Mouse (Mus musculus): ENCODE results near the gene Calr. TPM values are rescaled to one million over a fixed set of nuclear protein-coding genes. Genes with fewer than 3 reads are reported as not detected.

Calr gene
- polyA plus RNA-seq, 1 experiment, result 385 TPM

DNA sequence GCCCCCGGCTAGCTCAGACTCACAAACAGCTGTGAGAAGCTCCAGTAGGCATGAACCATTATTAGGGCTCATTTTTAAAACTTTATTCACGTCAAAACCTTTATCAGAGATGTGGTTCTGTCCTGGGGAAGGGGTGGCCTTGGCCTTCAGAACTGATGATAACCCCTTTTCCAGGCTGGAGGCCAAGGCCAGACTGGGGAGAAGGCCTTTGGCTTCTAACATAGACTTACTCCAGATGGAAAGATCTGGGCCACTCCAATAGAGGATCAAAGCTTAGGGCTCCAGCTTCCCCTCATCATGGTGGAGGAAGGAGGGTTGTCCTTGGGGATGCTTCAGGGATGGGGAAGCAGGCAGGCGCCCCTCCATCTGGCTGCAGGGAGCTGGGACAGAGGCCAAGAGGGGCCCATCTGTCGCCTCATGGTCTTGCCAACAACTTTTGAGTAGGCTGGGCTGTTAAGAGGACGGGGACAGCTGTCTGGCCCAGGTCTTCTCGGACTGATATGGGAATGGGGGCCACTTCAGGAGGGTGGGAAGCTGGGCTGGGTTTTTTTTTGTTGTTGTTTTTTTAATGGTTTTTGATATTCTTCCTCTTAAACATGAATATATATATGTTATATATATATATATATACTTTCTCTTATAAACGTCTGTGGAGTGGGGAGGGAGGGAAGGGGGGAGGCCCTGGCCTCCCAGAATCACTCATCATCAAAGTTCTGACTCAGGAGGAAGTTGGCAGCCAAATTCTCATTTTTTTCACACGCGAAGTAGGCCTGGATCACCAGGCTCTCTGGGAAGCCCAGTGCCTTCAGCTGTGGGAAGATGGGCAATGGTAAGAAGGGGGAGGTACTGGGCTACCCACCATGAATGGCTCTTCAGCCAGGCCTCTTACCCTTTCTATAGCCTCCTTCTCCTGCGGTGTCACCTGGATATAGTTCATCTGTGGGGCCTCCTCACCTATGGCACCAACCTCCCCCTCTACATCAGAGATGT is 11.6 kb downstream of the Calr start:
- H3K4me3 ChIP-seq, result no peak overlapping the region
- no peak for TF ChIP-seq TCF12 (IDR thresholded peaks at IDR 0.05; ENCODE audit: insufficient read depth, poor library complexity, severe bottlenecking)
- TF ChIP-seq REST (IDR thresholded peaks at IDR 0.05; ENCODE audit: insufficient read depth, insufficient read length), result no peak
- TF ChIP-seq POLR2AphosphoS2 (IDR thresholded peaks at IDR 0.05; ENCODE audit: insufficient read length, low read depth), result peak; percentile 10
- peak in 2 of 3 experiments; percentile 69 to 78 for TF ChIP-seq MYOD1 (IDR thresholded peaks at IDR 0.05; ENCODE audit: control insufficient read depth in 1 of 3, insufficient read length in 2 of 3, low read depth in 2 of 3)
- peak; percentile 11 to 76 (median 47) for TF ChIP-seq MYOG (IDR thresholded peaks at IDR 0.05; ENCODE audit: control insufficient read depth in 1 of 3, insufficient read depth in 1 of 3, insufficient read length in 2 of 3, low read depth in 2 of 3)
- TF ChIP-seq TCF3 (IDR thresholded peaks at IDR 0.05; ENCODE audit: insufficient read length, low read depth), result no peak
- TF ChIP-seq CEBPB (IDR thresholded peaks at IDR 0.05; ENCODE audit: insufficient read depth, poor library complexity, severe bottlenecking), result no peak
- no peak for TF ChIP-seq USF1 (IDR thresholded peaks at IDR 0.05; ENCODE audit: low read depth)
- no peak for TF ChIP-seq MAX (IDR thresholded peaks at IDR 0.05; ENCODE audit: low read depth)
- H3K79me2 ChIP-seq (ENCODE audit: control insufficient read depth, insufficient read depth), result peaks cover 24% of the 10 kb centered on the region
- H3K36me3 ChIP-seq (ENCODE audit: control insufficient read depth, insufficient read depth), result peaks cover 32% of the 10 kb centered on the region
- H3K4me2 ChIP-seq (ENCODE audit: low read depth), result no peak overlapping the region
- H3ac ChIP-seq (ENCODE audit: control insufficient read depth, insufficient read length), result no peak overlapping the region
- no peaks in the 10 kb centered on the region for H3K27me3 ChIP-seq (ENCODE audit: control insufficient read depth, insufficient read depth, insufficient read length)

DNA sequence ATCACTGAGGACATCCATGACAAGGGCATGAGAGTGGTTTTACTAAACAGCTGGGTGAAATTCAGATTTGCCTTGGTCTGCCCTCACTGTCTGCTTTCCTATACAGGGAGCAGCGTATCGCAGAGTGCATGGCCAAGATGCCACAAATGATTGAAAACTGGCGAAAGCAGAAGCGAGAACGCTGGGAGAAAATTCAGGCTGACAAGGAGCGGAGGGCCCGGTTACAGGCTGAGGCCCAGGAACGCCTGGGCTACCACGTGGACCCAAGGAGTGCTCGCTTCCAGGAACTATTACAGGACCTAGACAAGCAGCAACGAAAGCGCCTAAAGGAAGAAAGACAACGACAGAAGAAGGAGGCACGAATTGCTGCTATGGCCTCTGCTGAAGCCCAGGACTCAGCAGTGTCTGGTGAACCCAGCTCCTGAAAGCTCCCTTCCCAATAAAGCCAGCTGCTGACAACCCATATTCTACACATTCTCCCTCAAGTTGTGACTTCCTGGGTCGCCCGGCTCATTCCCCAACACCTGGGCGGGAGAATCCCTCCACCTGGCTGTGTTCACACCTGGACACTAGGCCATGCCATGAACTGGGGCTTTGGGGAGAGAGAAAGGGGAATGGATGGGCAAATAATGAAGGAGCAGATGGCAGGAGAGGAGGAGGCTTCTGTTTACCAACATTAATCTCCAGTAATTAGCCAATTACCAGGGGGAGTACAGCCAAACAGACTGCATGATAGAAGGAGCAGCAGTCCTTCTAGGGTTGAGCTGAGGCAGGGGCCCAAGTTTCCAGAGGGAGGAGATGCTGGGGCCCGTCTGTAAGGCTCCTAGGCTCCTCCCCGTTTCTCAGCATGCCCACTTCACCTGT is 12.5 kb downstream of the Calr start:
- Histone ChIP-seq H3K79me2 (ENCODE audit: control insufficient read depth, insufficient read depth) (peaks cover 15% of the 10 kb centered on the region), H3K27me3 (ENCODE audit: control insufficient read depth, insufficient read depth, insufficient read length) (no peaks in the 10 kb centered on the region), H3K36me3 (ENCODE audit: control insufficient read depth, insufficient read depth) (peaks cover 32% of the 10 kb centered on the region), H3K4me3 (no peak overlapping the region), H3ac (ENCODE audit: control insufficient read depth, insufficient read length) (no peak overlapping the region), H3K4me2 (ENCODE audit: low read depth) (no peak overlapping the region)
- TF ChIP-seq POLR2A (IDR thresholded peaks at IDR 0.05; ENCODE audit: insufficient read length, low read depth), result no peak
- no peak for TF ChIP-seq MYOD1 (IDR thresholded peaks at IDR 0.05; ENCODE audit: control insufficient read depth in 1 of 3, insufficient read length in 2 of 3, low read depth in 2 of 3)

DNA sequence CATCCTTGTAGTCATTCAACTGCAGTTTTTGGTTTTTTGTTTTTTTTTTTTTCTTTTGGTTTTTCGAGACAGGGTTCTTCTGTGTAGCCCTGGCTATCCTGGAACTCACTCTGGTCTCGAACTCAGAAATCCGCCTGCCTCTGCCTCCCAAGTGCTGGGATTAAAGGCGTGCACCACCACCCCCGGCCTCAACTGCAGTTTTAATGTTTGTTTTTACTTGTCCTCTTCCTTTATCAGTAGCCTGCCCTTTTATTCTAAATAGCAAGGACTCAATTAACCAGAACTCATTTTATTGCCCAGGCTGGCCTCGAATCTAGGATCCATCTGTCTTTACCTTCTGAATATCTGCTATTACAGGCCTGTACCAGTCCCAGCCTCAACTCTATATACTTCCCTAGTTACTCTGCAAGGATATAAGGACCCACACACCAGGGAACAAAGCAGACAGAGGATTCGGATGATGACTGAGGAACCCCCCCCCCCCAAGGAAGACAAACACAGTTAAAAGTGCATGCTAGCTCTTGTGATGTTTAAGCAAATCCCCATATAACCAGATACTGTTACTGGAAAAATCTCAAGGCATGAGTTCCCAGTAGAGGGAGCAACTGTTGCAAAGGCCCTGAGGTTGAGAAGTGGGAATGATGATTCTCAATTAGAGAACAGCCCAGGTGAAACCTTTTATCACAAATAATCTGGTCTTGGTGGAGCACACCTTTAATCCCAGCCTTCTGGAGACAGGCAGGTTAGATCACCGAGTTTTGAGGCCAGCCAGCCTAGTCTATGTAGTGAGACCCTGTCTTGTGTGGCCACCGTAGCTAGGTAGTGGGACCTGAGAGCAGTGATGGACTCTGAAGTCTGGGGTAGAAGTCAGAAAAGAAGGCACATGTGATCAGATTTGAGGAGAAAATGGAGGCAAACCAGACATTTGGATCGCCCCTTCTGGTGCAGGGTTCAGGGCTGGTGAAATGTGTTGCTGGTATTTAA is 13.7 kb downstream of the Calr start:
- peaks cover 28% of the 10 kb centered on the region for H3K36me3 ChIP-seq (ENCODE audit: control insufficient read depth, insufficient read depth)
- H3K4me2 ChIP-seq (ENCODE audit: low read depth), result peak overlapping the region; percentile 68
- TF ChIP-seq E2F4 (IDR thresholded peaks at IDR 0.05; ENCODE audit: insufficient read depth), result no peak
- no peak for TF ChIP-seq USF1 (IDR thresholded peaks at IDR 0.05; ENCODE audit: low read depth)
- no peak for TF ChIP-seq MAX (IDR thresholded peaks at IDR 0.05; ENCODE audit: low read depth)
- TF ChIP-seq CEBPB (IDR thresholded peaks at IDR 0.05; ENCODE audit: insufficient read depth, poor library complexity, severe bottlenecking), result no peak
- no peak for TF ChIP-seq POLR2A (IDR thresholded peaks at IDR 0.05; ENCODE audit: insufficient read length, low read depth)
- no peak for TF ChIP-seq TCF12 (IDR thresholded peaks at IDR 0.05; ENCODE audit: insufficient read depth, poor library complexity, severe bottlenecking)
- no peak for TF ChIP-seq MYOD1 (IDR thresholded peaks at IDR 0.05; ENCODE audit: control insufficient read depth in 1 of 3, insufficient read length in 2 of 3, low read depth in 2 of 3)
- no peak for TF ChIP-seq TCF3 (IDR thresholded peaks at IDR 0.05; ENCODE audit: insufficient read length, low read depth)
- no peak for TF ChIP-seq REST (IDR thresholded peaks at IDR 0.05; ENCODE audit: insufficient read depth, insufficient read length)
- H3K79me2 ChIP-seq (ENCODE audit: control insufficient read depth, insufficient read depth), result peaks cover 9% of the 10 kb centered on the region
- peak overlapping the region; percentile 79 for H3K4me3 ChIP-seq
- no peaks in the 10 kb centered on the region for H3K27me3 ChIP-seq (ENCODE audit: control insufficient read depth, insufficient read depth, insufficient read length)
- peak overlapping the region; percentile 95 for H3ac ChIP-seq (ENCODE audit: control insufficient read depth, insufficient read length)

DNA sequence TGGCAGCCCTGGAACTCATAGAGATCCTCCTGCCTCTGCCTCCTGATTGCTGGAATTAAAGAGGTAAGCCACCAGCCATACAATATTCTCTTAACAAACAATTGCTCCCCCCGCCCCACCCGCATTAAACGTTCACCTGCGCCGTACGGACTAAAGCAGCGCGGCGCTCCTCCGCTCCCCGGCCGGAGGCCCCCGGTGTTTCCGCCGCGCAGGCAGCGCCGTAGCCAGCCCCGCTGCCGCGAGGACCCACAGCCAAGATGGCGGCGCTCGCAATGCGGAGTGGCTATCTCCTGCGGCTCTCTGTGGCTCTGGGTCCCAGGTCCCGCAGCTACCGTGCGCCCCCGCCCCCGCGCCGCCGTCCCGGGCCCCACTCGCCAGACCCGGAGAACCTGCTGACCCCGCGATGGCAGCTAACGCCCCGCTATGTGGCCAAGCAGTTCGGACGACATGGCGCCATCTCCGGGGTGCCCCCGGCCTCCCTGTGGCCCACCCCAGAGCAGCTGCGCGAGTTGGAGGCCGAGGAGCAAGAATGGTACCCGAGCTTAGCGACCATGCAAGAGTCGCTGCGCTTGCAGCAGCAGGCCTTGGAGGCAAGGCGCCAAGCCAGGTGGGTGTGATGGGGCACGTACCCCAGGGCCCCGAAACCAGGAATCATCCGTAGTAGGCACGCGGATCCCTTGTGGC is 14.6 kb downstream of the Calr start:
- H3K27me3 ChIP-seq (ENCODE audit: control insufficient read depth, insufficient read depth, insufficient read length), result no peaks in the 10 kb centered on the region
- H3K4me2 ChIP-seq (ENCODE audit: low read depth), result peak overlapping the region; percentile 68
- peaks cover 25% of the 10 kb centered on the region for H3K36me3 ChIP-seq (ENCODE audit: control insufficient read depth, insufficient read depth)
- TF ChIP-seq POLR2A (IDR thresholded peaks at IDR 0.05; ENCODE audit: insufficient read length, low read depth) (peak; percentile 76), USF1 (IDR thresholded peaks at IDR 0.05; ENCODE audit: low read depth) (no peak), TCF12 (IDR thresholded peaks at IDR 0.05; ENCODE audit: insufficient read depth, poor library complexity, severe bottlenecking) (no peak), MAX (IDR thresholded peaks at IDR 0.05; ENCODE audit: low read depth) (no peak), CEBPB (IDR thresholded peaks at IDR 0.05; ENCODE audit: insufficient read depth, poor library complexity, severe bottlenecking) (no peak), E2F4 (IDR thresholded peaks at IDR 0.05; ENCODE audit: insufficient read depth) (no peak), SRF (IDR thresholded peaks at IDR 0.05; ENCODE audit: control insufficient read depth, insufficient read length, low read depth) (no peak), TCF3 (IDR thresholded peaks at IDR 0.05; ENCODE audit: insufficient read length, low read depth) (no peak), MYOG (IDR thresholded peaks at IDR 0.05; ENCODE audit: control insufficient read depth in 1 of 3, insufficient read depth in 1 of 3, insufficient read length in 2 of 3, low read depth in 2 of 3) (peak in 2 of 3 experiments; percentile 62 to 70), MYOD1 (IDR thresholded peaks at IDR 0.05; ENCODE audit: control insufficient read depth in 1 of 3, insufficient read length in 2 of 3, low read depth in 2 of 3) (peak in 2 of 3 experiments; percentile 15 to 24), POLR2AphosphoS2 (IDR thresholded peaks at IDR 0.05; ENCODE audit: insufficient read length, low read depth) (peak; percentile 91), REST (IDR thresholded peaks at IDR 0.05; ENCODE audit: insufficient read depth, insufficient read length) (no peak)
- H3ac ChIP-seq (ENCODE audit: control insufficient read depth, insufficient read length), result peak overlapping the region; percentile 95
- H3K4me3 ChIP-seq, result peak overlapping the region; percentile 79
- peaks cover 9% of the 10 kb centered on the region for H3K79me2 ChIP-seq (ENCODE audit: control insufficient read depth, insufficient read depth)
